Mouse (Mus musculus): ENCODE measurements at regions not wholly inside any gene's neighbourhood (a gene's known extent, or its start where the extent isn't known, plus 50 kb on each side); places are given as distances from the start of the nearest gene placed in this dataset.

DNA sequence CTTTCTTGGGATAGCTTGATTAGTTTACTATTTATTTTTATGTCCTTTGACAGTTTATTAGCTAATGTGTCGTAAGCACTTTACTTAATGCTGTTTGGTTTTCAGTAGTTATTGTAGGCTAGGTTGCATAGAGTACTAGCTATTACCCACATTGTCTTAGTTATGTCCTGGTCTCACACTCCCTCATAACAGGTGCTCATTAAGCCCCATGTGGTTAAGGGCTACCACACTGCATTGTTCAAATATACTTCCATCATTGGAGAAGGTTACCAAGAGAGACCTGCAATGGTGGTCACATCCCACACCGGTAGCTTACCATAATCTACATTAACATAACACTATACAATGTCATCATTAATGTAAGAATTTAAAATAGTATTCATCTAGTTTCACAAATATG is 153.3 kb downstream of the Lyplal1 start:
- TF ChIP-seq MAFK (IDR thresholded peaks at IDR 0.05; ENCODE audit: insufficient read depth, low read depth, low read length) = no peak
- TF ChIP-seq CHD2 (IDR thresholded peaks at IDR 0.05; ENCODE audit: low read depth, low read length) = no peak
- TF ChIP-seq HCFC1 (IDR thresholded peaks at IDR 0.05; ENCODE audit: borderline replicate concordance, insufficient read depth, low read length) = no peak
- no peak for TF ChIP-seq ZC3H11A (IDR thresholded peaks at IDR 0.05; ENCODE audit: borderline replicate concordance, low read depth, low read length)
